Mouse (Mus musculus) thymus, adult 2 months (tissue): Measurements from ENCODE around the gene 2010300C02Rik.

Source experiments
- CTCF ChIP-seq: fragments of 200-500 bp; IDR thresholded peaks from 2 replicates; pipeline ENCODE4 v1.5.1; 2012; ENCODE audit warnings: mild to moderate bottlenecking, control low read depth, low read length, moderate library complexity, borderline replicate concordance; ENCODE audit not compliant: control insufficient read depth, poor library complexity, insufficient read depth; ENCODE audit errors: extremely low read depth
- POLR2A ChIP-seq: fragments of 200-500 bp; IDR thresholded peaks from 2 replicates; pipeline ENCODE4 v1.6.1; 2012; ENCODE audit warnings: mild to moderate bottlenecking, low read length, control low read depth, moderate library complexity; ENCODE audit not compliant: control insufficient read depth, poor library complexity, insufficient read depth; ENCODE audit errors: extremely low read depth

DNA sequence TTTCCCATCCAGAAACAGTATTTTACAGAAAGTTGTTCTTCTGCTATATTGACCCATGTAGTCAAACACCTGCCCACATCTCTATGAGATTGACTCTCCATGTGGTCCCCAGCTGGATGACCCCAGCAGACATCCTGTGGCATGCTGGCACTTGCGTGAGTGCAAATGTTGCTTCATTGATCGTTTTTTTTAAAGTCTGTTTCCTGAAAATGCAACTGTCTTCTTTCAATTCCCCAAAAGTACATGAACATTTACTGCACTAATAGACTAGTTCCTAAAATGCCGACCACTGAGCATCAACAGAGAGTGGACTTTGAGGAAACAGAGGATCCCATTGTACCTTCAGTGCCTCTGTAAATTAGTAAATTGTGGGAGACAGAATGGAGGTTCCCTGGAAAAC is 157.9 kb downstream of the 2010300C02Rik start:
- TF ChIP-seq POLR2A: no peak
- no peak for TF ChIP-seq CTCF
